Mouse (Mus musculus) myocyte (in vitro differentiated cells): ENCODE measurements at regions not wholly inside any gene's neighbourhood (a gene's known extent, or its start where the extent isn't known, plus 50 kb on each side); places are given as distances from the start of the nearest gene placed in this dataset.

Experiments used
- E2F4 ChIP-seq: IDR thresholded peaks from one replicate; pipeline ENCODE4 v1.6.1; 2011; ENCODE audit warnings: mild to moderate bottlenecking, control low read depth, moderate library complexity; ENCODE audit not compliant: insufficient read depth
- MYOG ChIP-seq, 3 experiments: IDR thresholded peaks; one replicate each; pipeline ENCODE4 v1.6.1; 2011; ENCODE audit warnings: control low read depth in 2 of 3, low read depth in 2 of 3, mild to moderate bottlenecking in 2 of 3; ENCODE audit not compliant: insufficient read length in 2 of 3, control insufficient read depth in 1 of 3, insufficient read depth in 1 of 3
- POLR2A ChIP-seq: IDR thresholded peaks from one replicate; pipeline ENCODE4 v1.6.1; 2011; ENCODE audit warnings: low read depth, mild to moderate bottlenecking, control low read depth, moderate library complexity; ENCODE audit not compliant: insufficient read length
- POLR2AphosphoS2 ChIP-seq: IDR thresholded peaks from one replicate; pipeline ENCODE4 v1.6.1; 2011; ENCODE audit warnings: low read depth, control low read depth; ENCODE audit not compliant: insufficient read length
- SRF ChIP-seq: IDR thresholded peaks from one replicate; pipeline ENCODE4 v1.6.1; 2011; ENCODE audit warnings: low read depth; ENCODE audit not compliant: control insufficient read depth, insufficient read length
- TCF12 ChIP-seq: IDR thresholded peaks from one replicate; pipeline ENCODE4 v1.6.1; 2011; ENCODE audit warnings: mild to moderate bottlenecking, control low read depth; ENCODE audit not compliant: poor library complexity, insufficient read depth, severe bottlenecking
- USF1 ChIP-seq: IDR thresholded peaks from one replicate; pipeline ENCODE4 v1.6.1; 2011; ENCODE audit warnings: low read depth, mild to moderate bottlenecking, control low read depth, moderate library complexity

DNA sequence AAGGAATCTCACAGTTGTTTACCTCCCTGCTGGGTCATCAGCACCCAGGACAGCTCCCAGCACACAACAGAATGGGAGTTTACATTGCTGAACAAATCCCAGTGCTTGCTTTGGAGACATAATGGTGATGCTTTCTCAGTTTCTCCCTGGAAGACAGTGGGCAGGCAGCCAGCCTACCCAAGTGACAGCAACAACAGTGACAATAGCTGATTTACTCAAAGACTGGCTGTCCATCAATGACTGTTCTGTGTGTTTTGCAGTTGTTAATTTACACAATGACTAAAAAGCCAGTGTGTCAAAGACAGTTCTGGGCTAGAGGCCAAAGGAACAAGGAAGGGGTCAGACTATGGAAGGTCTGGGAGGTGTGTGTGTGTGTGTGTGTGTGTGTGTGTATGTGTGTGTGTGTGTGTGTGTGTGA is 762.2 kb downstream of the Utrn start:
- TF ChIP-seq POLR2A (no peak), TCF12 (no peak), E2F4 (no peak), SRF (no peak), USF1 (no peak), POLR2AphosphoS2 (no peak), MYOG (IDR thresholded peaks at IDR 0.05; ENCODE audit: control insufficient read depth in 1 of 3, insufficient read depth in 1 of 3, insufficient read length in 2 of 3, low read depth in 2 of 3) (no peak)
